Mouse (Mus musculus): ENCODE data around the gene Mettl25. TPM values are rescaled to one million over a fixed set of nuclear protein-coding genes. Genes with fewer than 3 reads are reported as not detected.

Mettl25 gene
- 13.4 TPM for polyA plus RNA-seq (2014; fragmentation: Illumina TruSeq; extraction: RNeasy Lipid Tissue Mini Kit (QIAGEN cat#74804); ENCODE audit: low read depth, low replicate concordance)

DNA sequence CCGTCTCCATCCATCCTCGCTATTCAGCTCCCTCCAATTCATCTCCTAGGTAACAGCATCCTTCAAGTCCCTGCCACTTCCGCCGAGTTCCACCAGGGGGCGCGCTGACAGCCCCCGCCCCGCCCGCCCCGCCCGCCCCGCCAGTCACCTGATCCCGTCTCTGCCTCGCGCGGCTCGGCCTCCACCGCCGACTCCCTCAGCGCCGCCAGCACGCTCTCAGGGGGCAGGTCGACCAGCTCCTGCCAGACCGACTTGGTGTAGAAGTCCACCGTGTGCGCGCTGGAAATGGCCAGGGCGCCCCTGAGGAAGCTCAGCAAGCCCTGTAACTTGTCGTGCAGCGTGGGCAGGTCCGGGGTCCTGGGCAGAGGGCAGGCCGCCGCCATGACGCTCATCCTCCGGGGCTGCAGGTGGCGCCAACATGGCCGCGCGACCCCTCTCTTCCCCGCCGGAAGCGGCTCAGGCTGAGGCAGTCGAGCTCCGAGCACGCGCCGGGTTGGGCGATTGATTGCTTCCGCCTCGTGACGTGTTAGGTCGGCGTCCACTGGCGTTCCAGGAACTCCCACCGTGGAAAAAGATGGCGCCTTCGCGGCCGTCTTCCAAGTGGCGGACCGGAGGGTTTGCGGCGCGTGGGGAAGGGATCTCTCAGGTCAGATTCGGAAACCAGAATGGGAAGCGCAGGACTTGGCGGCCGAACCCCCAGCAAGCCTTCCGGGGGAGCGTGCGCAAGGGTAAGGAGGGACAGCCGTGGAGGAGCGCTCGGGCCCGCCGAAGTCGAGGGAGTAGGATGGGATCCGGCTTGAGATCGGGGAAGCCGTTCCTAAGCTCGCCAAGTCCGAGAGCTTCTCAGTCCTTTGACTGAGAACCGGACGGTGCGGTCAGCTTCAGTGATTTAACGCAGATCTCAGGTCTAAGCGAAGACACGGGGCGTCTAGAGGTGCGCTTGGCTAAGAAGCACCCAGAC is at the start of gene Mettl25, which contains the start of gene Ccdc59:
Gene Mettl25 (minus strand): TSS at position 453 of the 961 bp plus-strand sequence.
Gene Ccdc59 (plus strand): TSS at position 140 of the 961 bp plus-strand sequence.

Other genes with a start within 250 kb of the Mettl25 start
- 48.0 TPM for gene Ccdc59, start 313 bp downstream of the Mettl25 start, polyA plus RNA-seq (2014; fragmentation: Illumina TruSeq; extraction: RNeasy Lipid Tissue Mini Kit (QIAGEN cat#74804); ENCODE audit: low read depth, low replicate concordance)

Measured in adrenal gland, adult 10 weeks (tissue).